Mouse (Mus musculus): ENCODE measurements at regions not wholly inside any gene's neighbourhood (a gene's known extent, or its start where the extent isn't known, plus 50 kb on each side); places are given as distances from the start of the nearest gene placed in this dataset.

DNA sequence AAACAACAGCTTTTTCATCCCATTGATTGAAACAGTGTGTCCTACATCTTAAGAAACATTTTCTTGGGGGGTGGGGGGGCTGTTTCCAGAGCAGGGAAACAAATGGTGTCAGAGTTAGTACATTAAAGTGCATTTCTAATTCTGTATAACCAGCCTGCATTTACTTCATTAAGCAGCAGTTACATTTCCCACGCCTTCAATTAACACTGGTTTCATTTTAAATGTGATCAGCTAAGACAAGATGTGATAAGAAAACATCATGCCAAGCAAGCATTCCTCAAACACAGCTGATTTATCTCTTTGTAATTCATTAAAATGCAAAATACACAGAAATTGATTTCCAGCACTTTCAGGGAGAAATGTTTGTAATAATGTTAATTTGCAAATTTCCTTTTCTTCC lies 122.0 kb downstream of the Olfr1505 start:
- no peaks in the 10 kb centered on the region for H3K27me3 ChIP-seq
- no peaks in the 10 kb centered on the region for H3K9me3 ChIP-seq
- ATAC-seq (ENCODE audit: low FRiP score, low read depth): no peak
- no peak overlapping the region for H3K27ac ChIP-seq (replicated peaks)
- H3K4me1 ChIP-seq (replicated peaks): peaks cover 11% of the 10 kb centered on the region; the same call in 1 of the 2 replicates
- WGBS: 52% methylated on average over 1 of the region's 1 CpGs
- no peaks in the 10 kb centered on the region for H3K36me3 ChIP-seq
- no peak overlapping the region for H3K9ac ChIP-seq
- no peak overlapping the region for H3K4me2 ChIP-seq
- H3K4me3 ChIP-seq: no peak overlapping the region

DNA sequence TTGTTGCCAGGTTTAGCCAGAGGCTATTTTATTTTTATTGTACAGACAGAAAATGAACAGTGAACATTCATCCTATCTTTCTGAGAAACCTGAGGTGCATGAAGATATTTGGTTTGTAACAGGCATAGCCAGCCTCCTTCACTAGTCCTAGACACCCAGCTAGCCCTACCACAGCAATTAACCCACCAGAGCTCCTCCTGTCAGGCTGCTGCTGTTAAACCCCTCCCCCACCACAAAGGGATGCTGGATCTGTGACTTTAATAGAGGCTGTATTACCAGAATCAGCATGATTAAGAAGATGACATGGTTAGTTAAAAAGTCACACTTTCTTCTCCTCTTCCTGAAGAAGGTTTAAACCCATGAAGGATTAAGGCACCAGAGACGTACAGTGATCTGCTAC lies 122.5 kb downstream of the Olfr1505 start:
- WGBS: 41% methylated on average over 1 of the region's 1 CpGs
- no peak overlapping the region for H3K27ac ChIP-seq (replicated peaks)
- peaks cover 11% of the 10 kb centered on the region; the same call in 1 of the 2 replicates for H3K4me1 ChIP-seq (replicated peaks)
- H3K27me3 ChIP-seq: no peaks in the 10 kb centered on the region
- no peak overlapping the region for H3K9ac ChIP-seq
- H3K4me2 ChIP-seq: no peak overlapping the region
- H3K4me3 ChIP-seq: no peak overlapping the region
- no peaks in the 10 kb centered on the region for H3K9me3 ChIP-seq
- 0 out of 2 replicates have a peak, but pooled peaks have one; percentile 30 for ATAC-seq (ENCODE audit: low FRiP score, low read depth)
- no peaks in the 10 kb centered on the region for H3K36me3 ChIP-seq

DNA sequence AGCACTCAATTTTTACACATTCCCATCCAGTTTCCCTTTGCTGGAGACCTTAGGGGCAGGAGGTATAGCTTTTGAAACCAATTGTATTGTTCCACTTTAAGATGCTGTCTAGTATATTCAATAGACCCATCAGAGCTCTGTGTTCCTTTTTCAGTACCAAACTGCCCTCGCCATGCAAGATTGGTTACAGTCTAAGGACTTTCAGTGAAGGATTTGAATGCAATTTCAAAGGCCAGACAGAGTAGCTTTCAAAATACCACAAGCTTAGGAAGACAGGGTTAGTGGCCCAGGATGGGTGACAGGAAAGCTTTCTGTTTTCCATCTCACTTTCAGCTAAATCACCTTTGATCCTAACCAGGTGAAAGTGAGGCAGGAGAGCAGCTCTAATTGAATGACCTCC lies 123.4 kb downstream of the Olfr1505 start:
- ATAC-seq (ENCODE audit: low FRiP score, low read depth): no peak
- no peaks in the 10 kb centered on the region for H3K27me3 ChIP-seq
- no peak overlapping the region for H3K9ac ChIP-seq
- no peak overlapping the region for H3K27ac ChIP-seq (replicated peaks)
- no peak overlapping the region for H3K4me2 ChIP-seq
- H3K4me3 ChIP-seq: no peak overlapping the region
- H3K36me3 ChIP-seq: no peaks in the 10 kb centered on the region
- no peaks in the 10 kb centered on the region for H3K9me3 ChIP-seq
- WGBS: 20% methylated on average over 1 of the region's 1 CpGs
- H3K4me1 ChIP-seq (replicated peaks): peaks cover 11% of the 10 kb centered on the region; the same call in 1 of the 2 replicates

DNA sequence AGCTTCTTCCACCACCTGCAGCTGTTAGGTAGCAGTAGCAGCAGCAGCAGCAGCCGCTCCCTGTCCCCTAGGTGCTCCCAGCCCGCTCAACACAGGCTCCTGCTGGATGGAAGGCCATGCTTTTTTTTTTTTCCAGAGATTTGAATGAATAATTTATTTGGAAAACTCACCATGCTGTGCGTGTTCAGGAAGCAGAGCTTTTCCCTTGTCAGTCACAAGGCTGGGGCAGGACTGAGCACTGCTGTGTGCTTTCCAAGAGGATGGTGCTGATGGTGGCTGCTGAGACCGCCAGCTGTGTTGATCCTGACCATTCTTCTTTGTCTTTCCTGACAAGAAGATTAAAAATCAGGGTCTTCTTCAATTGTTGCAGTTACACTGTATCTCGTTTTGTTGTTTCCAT lies 129.4 kb downstream of the Olfr1505 start:
- Histone ChIP-seq H3K4me3 (no peak overlapping the region), H3K9ac (no peak overlapping the region), H3K27ac (replicated peaks) (no peak overlapping the region), H3K4me1 (replicated peaks) (0 out of 2 replicates have a peak, but pooled peaks cover 3% of the 10 kb centered on the region), H3K4me2 (no peak overlapping the region), H3K9me3 (no peaks in the 10 kb centered on the region), H3K36me3 (no peaks in the 10 kb centered on the region), H3K27me3 (no peaks in the 10 kb centered on the region)
- 32% methylated on average over 5 of the region's 5 CpGs for WGBS
- ATAC-seq (ENCODE audit: low FRiP score, low read depth): no peak

DNA sequence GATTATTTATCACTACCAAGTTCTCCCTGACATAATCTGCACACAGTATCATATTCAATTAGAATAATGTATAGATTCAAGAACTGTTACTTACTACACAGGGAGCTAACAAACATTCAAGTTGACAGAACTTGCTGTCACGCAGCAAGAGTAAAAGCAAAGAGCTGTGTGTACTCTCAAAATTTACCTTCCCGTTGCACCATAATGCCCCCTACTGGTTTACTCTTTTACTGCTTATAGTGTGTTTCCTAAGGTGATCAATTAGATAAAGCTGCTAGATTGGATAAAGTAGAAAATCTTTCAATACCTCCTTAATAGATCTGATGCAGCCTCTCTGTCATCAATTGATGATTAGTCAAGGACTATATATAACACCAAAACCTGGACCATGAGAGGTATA lies 132.1 kb downstream of the Olfr1505 start:
- H3K36me3 ChIP-seq: no peaks in the 10 kb centered on the region
- H3K9ac ChIP-seq: no peak overlapping the region
- no peaks in the 10 kb centered on the region for H3K27me3 ChIP-seq
- ATAC-seq (ENCODE audit: low FRiP score, low read depth): no peak
- 0 out of 2 replicates have a peak, but pooled peaks cover 3% of the 10 kb centered on the region for H3K4me1 ChIP-seq (replicated peaks)
- no peak overlapping the region for H3K4me2 ChIP-seq
- WGBS: 59% methylated on average over 2 of the region's 2 CpGs
- no peak overlapping the region for H3K27ac ChIP-seq (replicated peaks)
- H3K4me3 ChIP-seq: no peak overlapping the region
- no peaks in the 10 kb centered on the region for H3K9me3 ChIP-seq

DNA sequence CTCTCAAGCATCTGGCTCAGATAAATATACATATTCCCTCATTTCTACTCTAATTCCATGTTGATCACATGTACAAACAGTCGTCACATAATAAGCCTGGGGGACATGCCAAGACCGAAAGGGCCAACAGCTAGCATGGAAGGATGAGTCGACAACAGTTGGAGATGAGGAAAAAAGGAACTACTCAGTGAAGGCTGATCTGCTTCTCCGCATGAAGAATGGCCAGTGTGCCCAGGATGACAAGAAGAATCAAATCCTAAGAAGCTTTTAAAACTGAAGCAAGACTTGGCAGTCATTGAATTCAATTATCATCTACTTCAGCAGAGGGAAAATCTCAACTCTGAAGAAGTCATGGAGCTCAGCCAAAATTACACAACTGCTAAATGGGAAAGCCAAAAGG lies 138.7 kb downstream of the Olfr1505 start:
- Histone ChIP-seq H3K9me3 (no peaks in the 10 kb centered on the region), H3K9ac (no peak overlapping the region), H3K4me2 (no peak overlapping the region), H3K4me3 (no peak overlapping the region), H3K36me3 (no peaks in the 10 kb centered on the region), H3K27ac (replicated peaks) (no peak overlapping the region), H3K4me1 (replicated peaks) (no peaks in the 10 kb centered on the region), H3K27me3 (no peaks in the 10 kb centered on the region)
- no peak for ATAC-seq (ENCODE audit: low FRiP score, low read depth)
- 84% methylated on average over 4 of the region's 4 CpGs for WGBS

DNA sequence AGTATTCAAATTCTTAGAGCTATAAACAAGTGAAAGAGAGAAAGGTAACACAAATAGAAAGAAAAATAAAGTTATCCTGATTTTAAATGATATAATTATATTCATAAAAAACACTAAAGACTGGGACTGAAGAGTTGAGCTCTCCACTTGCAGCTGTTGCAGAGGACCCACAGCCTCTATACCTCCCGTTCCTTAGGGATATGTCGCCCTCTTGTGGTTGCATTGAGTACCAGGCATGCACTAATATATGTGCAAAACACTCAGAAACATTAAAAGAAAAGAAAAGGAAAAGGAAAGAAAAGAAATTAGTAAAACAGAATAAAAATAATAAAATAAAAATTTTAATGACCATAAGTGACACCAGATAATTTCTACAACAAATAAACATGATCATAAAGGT lies 167.2 kb downstream of the Olfr1505 start:
- no peak overlapping the region for H3K27ac ChIP-seq (replicated peaks)
- no peaks in the 10 kb centered on the region for H3K4me1 ChIP-seq (replicated peaks)
- H3K9ac ChIP-seq: no peak overlapping the region
- WGBS: 13% methylated on average over 2 of the region's 2 CpGs
- H3K36me3 ChIP-seq: no peaks in the 10 kb centered on the region
- H3K4me2 ChIP-seq: no peak overlapping the region
- H3K4me3 ChIP-seq: no peak overlapping the region
- no peaks in the 10 kb centered on the region for H3K9me3 ChIP-seq
- no peak for ATAC-seq (ENCODE audit: low FRiP score, low read depth)
- H3K27me3 ChIP-seq: no peaks in the 10 kb centered on the region

DNA sequence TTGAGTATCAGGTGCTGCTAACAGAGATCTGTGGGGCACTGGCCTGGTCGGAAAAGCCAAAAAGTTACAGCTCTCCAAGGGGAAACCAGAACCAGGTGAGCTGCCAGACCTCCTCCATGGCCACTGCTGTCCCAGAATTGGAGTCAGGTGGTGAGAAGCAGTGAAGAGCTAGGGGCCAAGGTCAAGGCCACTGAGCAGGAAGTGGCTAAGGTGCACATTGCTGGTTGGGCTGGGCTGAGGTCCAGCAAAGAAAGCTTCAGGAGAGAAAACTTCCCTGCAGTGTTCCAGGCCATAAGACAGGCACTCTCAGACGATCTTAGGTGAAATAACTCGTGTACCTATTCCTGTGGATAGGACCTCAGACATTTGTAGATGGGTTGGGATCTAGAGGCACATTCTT lies 171.4 kb downstream of the Olfr1505 start:
- 88% methylated on average over 3 of the region's 3 CpGs for WGBS
- H3K36me3 ChIP-seq: no peaks in the 10 kb centered on the region
- no peaks in the 10 kb centered on the region for H3K4me1 ChIP-seq (replicated peaks)

DNA sequence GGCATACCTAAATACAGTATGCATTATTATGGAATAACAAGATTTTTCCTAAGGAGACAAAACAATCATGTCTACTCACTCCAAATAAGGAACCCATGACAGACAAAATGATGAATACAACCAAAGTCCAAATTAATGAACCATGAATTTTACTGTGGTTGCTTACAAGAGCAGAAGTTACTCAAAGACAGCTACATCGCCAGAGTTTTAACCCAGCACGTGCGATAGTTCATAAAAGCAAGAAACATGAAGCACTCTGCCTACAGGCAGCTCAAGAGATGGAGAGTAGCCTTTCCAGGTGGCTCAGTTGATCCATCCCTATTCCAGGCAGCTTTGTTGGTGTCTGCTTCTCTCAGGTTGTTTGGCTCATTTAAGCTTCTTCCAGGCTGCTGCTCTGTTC lies 176.8 kb downstream of the Olfr1505 start:
- no peak for ATAC-seq (ENCODE audit: low FRiP score, low read depth)
- H3K36me3 ChIP-seq: no peaks in the 10 kb centered on the region
- no peaks in the 10 kb centered on the region; the same call in 1 of the 2 replicates for H3K27me3 ChIP-seq
- 84% methylated on average over 3 of the region's 3 CpGs for WGBS
- H3K4me1 ChIP-seq (replicated peaks): no peaks in the 10 kb centered on the region
- no peaks in the 10 kb centered on the region for H3K9me3 ChIP-seq
- no peak overlapping the region for H3K4me3 ChIP-seq
- no peak overlapping the region for H3K9ac ChIP-seq
- no peak overlapping the region for H3K27ac ChIP-seq (replicated peaks)
- H3K4me2 ChIP-seq: no peak overlapping the region

More for the DNA sequence above, 171.4 kb downstream of the Olfr1505 start:
- H3K9ac ChIP-seq: no peak overlapping the region
- no peak overlapping the region for H3K27ac ChIP-seq (replicated peaks)
- no peak overlapping the region for H3K4me2 ChIP-seq
- ATAC-seq (ENCODE audit: low FRiP score, low read depth): no peak
- H3K4me3 ChIP-seq: no peak overlapping the region
- no peaks in the 10 kb centered on the region for H3K27me3 ChIP-seq
- no peaks in the 10 kb centered on the region for H3K9me3 ChIP-seq

DNA sequence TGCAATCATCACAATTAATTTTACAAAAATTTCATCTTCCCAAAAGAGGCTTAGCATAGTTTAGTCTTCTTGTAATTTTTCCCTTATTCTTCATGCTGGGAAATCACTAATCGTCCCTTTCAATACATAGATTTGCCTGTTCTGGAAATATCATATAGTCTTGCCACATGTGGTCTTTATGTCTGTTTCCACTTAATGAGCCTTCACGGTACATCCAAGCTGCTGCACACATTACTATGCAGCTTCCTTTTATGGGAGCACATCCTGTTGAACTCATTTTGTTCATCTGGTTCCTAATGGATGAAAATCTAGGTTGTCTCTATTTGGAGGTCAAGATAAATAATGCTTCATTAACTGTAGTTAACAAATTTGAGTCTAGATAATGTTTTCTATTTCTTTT lies 180.9 kb downstream of the Olfr1505 start:
- Histone ChIP-seq H3K4me2 (no peak overlapping the region), H3K4me3 (no peak overlapping the region), H3K9me3 (no peaks in the 10 kb centered on the region), H3K36me3 (no peaks in the 10 kb centered on the region), H3K27ac (replicated peaks) (no peak overlapping the region), H3K9ac (no peak overlapping the region), H3K27me3 (no peaks in the 10 kb centered on the region; the same call in 1 of the 2 replicates), H3K4me1 (replicated peaks) (peaks cover 4% of the 10 kb centered on the region; the same call in 1 of the 2 replicates)
- WGBS: 53% methylated on average over 2 of the region's 2 CpGs
- ATAC-seq (ENCODE audit: low FRiP score, low read depth): no peak

DNA sequence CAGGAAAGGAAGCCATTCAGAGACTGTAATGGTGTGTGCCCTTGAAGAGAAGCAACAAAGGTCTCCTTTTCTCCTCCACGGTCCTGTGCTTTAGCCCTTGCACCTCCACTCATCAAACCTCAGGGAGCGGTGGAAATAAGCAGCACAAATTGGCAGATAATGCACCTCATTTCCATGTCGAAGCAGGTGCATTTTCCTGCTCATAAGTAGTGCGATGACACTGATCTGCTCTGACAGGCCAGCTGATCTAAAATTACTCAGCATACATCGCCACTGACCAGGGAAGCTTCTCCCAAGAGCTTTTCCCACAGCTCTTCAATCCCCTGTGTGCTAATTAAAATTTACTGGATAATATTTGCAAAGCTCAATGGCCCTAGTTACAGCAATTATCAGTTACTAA lies 182.9 kb downstream of the Olfr1505 start:
- Histone ChIP-seq H3K4me3 (no peak overlapping the region), H3K27ac (replicated peaks) (no peak overlapping the region), H3K4me2 (no peak overlapping the region), H3K9ac (no peak overlapping the region), H3K36me3 (no peaks in the 10 kb centered on the region), H3K27me3 (no peaks in the 10 kb centered on the region; the same call in 1 of the 2 replicates), H3K4me1 (replicated peaks) (peaks cover 4% of the 10 kb centered on the region; the same call in 1 of the 2 replicates), H3K9me3 (no peaks in the 10 kb centered on the region)
- 32% methylated on average over 5 of the region's 5 CpGs for WGBS
- peak; percentile 45; the same call in 1 of the 2 replicates for ATAC-seq (ENCODE audit: low FRiP score, low read depth)

DNA sequence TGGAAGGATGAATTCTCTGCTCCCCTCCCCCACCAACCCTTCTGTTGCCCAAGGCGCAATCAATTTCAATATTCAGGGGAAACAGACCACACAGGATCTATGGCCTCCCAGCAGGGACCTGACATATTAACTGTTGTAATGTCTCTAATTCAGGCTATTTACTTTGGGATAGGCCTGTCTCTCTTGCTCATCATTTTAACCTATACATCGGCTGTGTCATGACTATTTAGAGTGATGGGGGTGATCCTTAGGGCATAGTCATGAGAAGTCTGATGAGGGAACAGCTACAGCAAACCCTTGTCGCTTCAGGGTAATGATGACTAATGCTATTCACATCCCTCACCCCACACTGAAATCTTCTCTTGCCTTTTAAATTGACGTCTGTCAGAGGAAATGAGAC lies 195.8 kb downstream of the Olfr1505 start:
- H3K27ac ChIP-seq (replicated peaks): no peak overlapping the region
- H3K4me1 ChIP-seq (replicated peaks): 0 out of 2 replicates have a peak, but pooled peaks cover 3% of the 10 kb centered on the region
- no peak; the same call in 1 of the 2 replicates for ATAC-seq (ENCODE audit: low FRiP score, low read depth)
- H3K9ac ChIP-seq: no peak overlapping the region
- no peak overlapping the region for H3K4me2 ChIP-seq
- 45% methylated on average over 4 of the region's 4 CpGs for WGBS
- no peaks in the 10 kb centered on the region for H3K36me3 ChIP-seq
- H3K4me3 ChIP-seq: no peak overlapping the region
- no peaks in the 10 kb centered on the region for H3K9me3 ChIP-seq
- no peaks in the 10 kb centered on the region for H3K27me3 ChIP-seq
